ENCODE assay signal across 8 mouse cellular contexts in the genomic region with DNA sequence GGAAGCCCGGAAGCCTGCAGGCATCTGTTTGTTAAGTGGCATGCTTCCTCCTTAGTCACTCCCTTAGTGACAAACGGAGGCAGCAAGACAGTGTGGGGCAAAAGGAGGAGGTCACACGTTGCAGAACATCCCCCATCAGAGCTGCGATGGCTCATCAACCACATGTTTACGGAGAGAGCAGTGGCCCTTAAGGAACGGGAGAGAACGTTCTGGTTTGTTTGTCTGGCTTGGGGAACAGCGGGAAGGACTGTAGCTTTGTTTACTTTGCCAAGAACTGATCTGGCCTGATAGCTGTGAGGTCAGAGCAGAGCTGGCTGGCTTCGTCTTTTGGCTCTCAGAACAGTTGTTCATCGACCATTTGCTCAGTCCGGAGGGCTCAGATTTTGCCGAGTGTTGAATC. TPM values are rescaled to one million over a fixed set of nuclear protein-coding genes. Genes with fewer than 3 reads are reported as not detected.
DNase-seq lines count a peak whose midpoint lies in the region; ATAC-seq and TF ChIP-seq lines count a peak whose summit lies in the region.

No protein-coding gene starts in this region.

- intact Hi-C loops in left cerebral cortex, adult 2 months (cut with DNase I), result loop anchor here (2.0 kb wide), 1 partner anchor 36 kb away; a partner anchor contains a TSS

- WGBS in kidney, adult 2 months, result 11% methylated on average over 12 of the region's 12 CpGs
- 63% methylated on average over 12 of the region's 12 CpGs for WGBS in midbrain, embryonic 16.5 days

- no peaks in the 10 kb centered on the region for H3K27me3 ChIP-seq in kidney, adult 2 months (replicated peaks; ENCODE audit: control insufficient read depth, insufficient read depth, low read length)
- no peaks in the 10 kb centered on the region for H3K27me3 ChIP-seq in midbrain, embryonic 16.5 days (ENCODE audit: control insufficient read depth, insufficient read depth, low read depth, low read length)

- no peaks in the 10 kb centered on the region for H3K36me3 ChIP-seq in kidney, adult 2 months (ENCODE audit: control insufficient read depth, insufficient read depth, low read length)
- no peaks in the 10 kb centered on the region for H3K36me3 ChIP-seq in midbrain, embryonic 16.5 days (ENCODE audit: control insufficient read depth, insufficient read depth, low read length)

- H3K27ac ChIP-seq in left cerebral cortex, adult 2 months, result peak overlapping the region; percentile 66
- peak overlapping the region; percentile 47 for H3K27ac ChIP-seq in kidney, adult 2 months (ENCODE audit: insufficient read depth, low read depth, low read length)
- H3K27ac ChIP-seq in midbrain, embryonic 16.5 days (ENCODE audit: low read length), result no peak overlapping the region

- no peak overlapping the region for H3K4me2 ChIP-seq in midbrain, embryonic 16.5 days (ENCODE audit: low read length)

- H3K9ac ChIP-seq in midbrain, embryonic 16.5 days (ENCODE audit: low read depth, low read length), result no peak overlapping the region

- TF ChIP-seq POLR2A in kidney, adult 2 months (IDR thresholded peaks at IDR 0.05; ENCODE audit: low read depth, low read length), result no peak

- DNase-seq in left cerebral cortex, adult 2 months (ENCODE audit: extremely low spot score in 1 of 2, low spot score in 2 of 2), result no peak
- DNase-seq in left cerebral cortex, adult 9 months (ENCODE audit: low spot score in 2 of 2), result no peak
- DNase-seq in adrenal gland, postnatal 36 days, result peak; percentile 33 to 50
- peak; percentile 79 for DNase-seq in fibroblast of lung, adult 2 months (ENCODE audit: low read depth)
- peak; percentile 55 for DNase-seq in kidney, adult 2 months
- peak; percentile 55 to 64 for DNase-seq in lung, postnatal 4 days
- no peak for DNase-seq in c-Kit-positive CD71-positive TER-119-positive erythroid progenitor cells, embryonic 14.5 days (ENCODE audit: low spot score)

- H3K4me1 ChIP-seq in kidney, adult 2 months (ENCODE audit: control insufficient read depth, insufficient read depth, low read length), result peaks cover 10% of the 10 kb centered on the region
- peaks cover 10% of the 10 kb centered on the region for H3K4me1 ChIP-seq in midbrain, embryonic 16.5 days (ENCODE audit: control insufficient read depth, insufficient read depth, low read length)

- no peak for ATAC-seq in midbrain, embryonic 16.5 days

- H3K4me3 ChIP-seq in left cerebral cortex, adult 2 months, result no peak overlapping the region
- H3K4me3 ChIP-seq in kidney, adult 2 months (ENCODE audit: insufficient read depth, low read depth, low read length), result no peak overlapping the region
- no peak overlapping the region for H3K4me3 ChIP-seq in midbrain, embryonic 16.5 days (ENCODE audit: low read depth, low read length)

- no peaks in the 10 kb centered on the region for H3K9me3 ChIP-seq in midbrain, embryonic 16.5 days (replicated peaks; ENCODE audit: control insufficient read depth, low read length, poor library complexity, severe bottlenecking)

- TF ChIP-seq CTCF in left cerebral cortex, adult 2 months (IDR thresholded peaks at IDR 0.05), result no peak
- no peak for TF ChIP-seq CTCF in kidney, adult 2 months (conservative IDR thresholded peaks at IDR 0.05; ENCODE audit: insufficient read depth, insufficient read length, low read depth, low read length)

RNA-seq across cellular contexts. Expression of a gene that starts 32.3 kb away (rescaled TPM):
- 10 to 100 TPM; 36.8 to 39.3 TPM for total RNA-seq in left cerebral cortex, adult 2 months (2021)
- 10 to 100 TPM; 23.9 to 25.7 TPM for total RNA-seq in adrenal gland, postnatal 36 days (2021)
- 9.8 and 10.6 TPM in 2 replicates for polyA plus RNA-seq in kidney, adult 2 months (2012; rRNA removed)
- polyA plus RNA-seq in midbrain, embryonic 16.5 days (2015; fragmentation: Nextera tagmentation; extraction: Ambion mirVana), result 32.0 and 34.3 TPM in 2 replicates

RNA-seq across cellular contexts. Expression of a gene that starts 35.1 kb away (rescaled TPM):
- total RNA-seq in left cerebral cortex, adult 2 months (2021), result 10 to 100 TPM; 33.5 to 50.4 TPM
- total RNA-seq in adrenal gland, postnatal 36 days (2021), result 10 to 100 TPM; 11.4 to 12.5 TPM
- 23.1 and 27.2 TPM in 2 replicates for polyA plus RNA-seq in kidney, adult 2 months (2012; rRNA removed)
- 6.2 and 6.8 TPM in 2 replicates for polyA plus RNA-seq in midbrain, embryonic 16.5 days (2015; fragmentation: Nextera tagmentation; extraction: Ambion mirVana)

Comparison
In these comparisons a context has a peak if more than half of its experiments do, and no peak if none do; other contexts are left out.
1. DNase-seq: peak in adrenal gland, postnatal 36 days (2 of 2), fibroblast of lung, adult 2 months (single experiment), kidney, adult 2 months (single experiment) and lung, postnatal 4 days (2 of 2); none in left cerebral cortex, adult 2 months (0 of 2), left cerebral cortex, adult 9 months (0 of 2) and c-Kit-positive CD71-positive TER-119-positive erythroid progenitor cells, embryonic 14.5 days (single experiment).